In the genomic region with DNA sequence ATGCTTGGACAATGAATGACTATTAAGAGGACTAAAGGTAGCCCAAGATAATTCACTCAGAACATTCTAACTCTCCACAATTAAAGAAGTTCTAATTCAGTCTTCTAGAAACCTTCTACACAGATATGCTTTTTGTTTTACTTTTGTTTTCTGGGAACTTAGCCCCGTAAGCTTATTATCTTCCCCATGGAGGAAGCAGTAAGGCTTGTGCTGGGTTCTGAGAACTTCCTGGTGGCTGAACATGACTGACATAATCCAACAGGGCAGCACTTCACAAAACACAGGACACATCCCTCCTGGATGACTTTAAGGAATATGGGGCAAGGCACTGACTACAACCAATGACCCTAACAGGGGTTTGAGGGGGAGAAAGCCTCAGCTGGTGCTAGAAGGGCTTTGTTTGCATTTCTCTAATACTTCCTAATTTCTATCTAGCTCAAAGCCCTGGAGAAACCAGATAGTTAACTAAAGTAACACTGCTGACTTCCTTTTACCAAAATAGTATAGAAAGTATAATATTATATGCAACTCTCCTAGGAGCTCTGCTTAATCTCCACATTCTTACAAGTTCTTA, we compare ENCODE assay signal across 13 mouse cellular contexts. TPM values are rescaled to one million over a fixed set of nuclear protein-coding genes. Genes with fewer than 3 reads are reported as not detected.
DNase-seq lines count a peak whose midpoint lies in the region; ATAC-seq and TF ChIP-seq lines count a peak whose summit lies in the region.
"Had no signal": no experiment of that assay in that cellular context is flagged by ENCODE, and none has a peak within 500 bp of the region (broad histone marks: within the 10 kb centered on the region; RNA-seq: fewer than 3 reads in every experiment).

No protein-coding gene starts in this region.

- DNase-seq in lung, postnatal 0 days (ENCODE audit: low spot score) = peak; percentile 22
- no peak for DNase-seq in lung, postnatal 14 days
- DNase-seq in embryonic facial prominence, embryonic 10.5 days (ENCODE audit: low spot score) = no peak
- DNase-seq in urinary bladder, adult 2 months (ENCODE audit: low spot score) = no peak
- no peak for DNase-seq in cerebellum, adult 9-10 months
- DNase-seq: adrenal gland, adult 2 months; cerebellum, adult 11-12 months; heart, adult 18-20 months had no signal

- 41% methylated on average over 1 of the region's 1 CpGs for WGBS in lung, postnatal 0 days
- 21% methylated on average over 1 of the region's 1 CpGs for WGBS in liver, embryonic 15.5 days (ENCODE audit: insufficient replicate concordance)
- WGBS in embryonic facial prominence, embryonic 10.5 days = 85% methylated on average over 1 of the region's 1 CpGs

- no peak for TF ChIP-seq CTCF in lung, postnatal 0 days (IDR thresholded peaks at IDR 0.05)

- ATAC-seq in lung, postnatal 0 days = no peak
- no peak for ATAC-seq in liver, embryonic 15.5 days (ENCODE audit: insufficient read depth)
- ATAC-seq: forebrain, embryonic 16.5 days had no signal

- no peaks in the 10 kb centered on the region for H3K36me3 ChIP-seq in lung, postnatal 0 days (ENCODE audit: insufficient read depth, low read length)
- H3K36me3 ChIP-seq in liver, embryonic 15.5 days (replicated peaks) = no peaks in the 10 kb centered on the region
- peaks cover 3% of the 10 kb centered on the region for H3K36me3 ChIP-seq in embryonic facial prominence, embryonic 10.5 days (replicated peaks)
- H3K36me3 ChIP-seq: embryonic facial prominence, embryonic 12.5 days had no signal

- H3K27ac ChIP-seq in lung, postnatal 0 days (ENCODE audit: low read length) = peak overlapping the region; percentile 26; the same call in 1 of the 2 replicates
- H3K27ac ChIP-seq in brown adipose tissue, adult 24 weeks (replicated peaks; ENCODE audit: low read depth, low read length) = peak overlapping the region; percentile 75
- peak overlapping the region; percentile 80 for H3K27ac ChIP-seq in liver, embryonic 15.5 days (replicated peaks)
- H3K27ac ChIP-seq in embryonic facial prominence, embryonic 10.5 days (replicated peaks) = no peak overlapping the region
- H3K27ac ChIP-seq: embryonic facial prominence, embryonic 12.5 days had no signal

- H3K4me2 ChIP-seq in lung, postnatal 0 days (replicated peaks; ENCODE audit: low read depth, low read length) = no peak overlapping the region
- H3K4me2 ChIP-seq in liver, embryonic 15.5 days = peak overlapping the region; percentile 45
- H3K4me2 ChIP-seq: embryonic facial prominence, embryonic 12.5 days had no signal

- TF ChIP-seq EP300 in lung, postnatal 0 days (IDR thresholded peaks at IDR 0.05) = no peak

- H3K9me3 ChIP-seq in lung, postnatal 0 days (ENCODE audit: low read length) = no peaks in the 10 kb centered on the region
- no peaks in the 10 kb centered on the region for H3K9me3 ChIP-seq in liver, embryonic 15.5 days (replicated peaks)
- no peaks in the 10 kb centered on the region for H3K9me3 ChIP-seq in embryonic facial prominence, embryonic 10.5 days
- H3K9me3 ChIP-seq: embryonic facial prominence, embryonic 12.5 days had no signal

- no peaks in the 10 kb centered on the region for H3K27me3 ChIP-seq in lung, postnatal 0 days (replicated peaks; ENCODE audit: insufficient read depth, low read length)
- no peaks in the 10 kb centered on the region for H3K27me3 ChIP-seq in liver, embryonic 15.5 days
- H3K27me3 ChIP-seq in embryonic facial prominence, embryonic 10.5 days (replicated peaks; ENCODE audit: low read depth, poor library complexity, severe bottlenecking) = no peaks in the 10 kb centered on the region
- H3K27me3 ChIP-seq: embryonic facial prominence, embryonic 12.5 days had no signal

- H3K9ac ChIP-seq in lung, postnatal 0 days (replicated peaks; ENCODE audit: low read depth) = no peak overlapping the region
- no peak overlapping the region for H3K9ac ChIP-seq in liver, embryonic 15.5 days
- H3K9ac ChIP-seq: embryonic facial prominence, embryonic 12.5 days had no signal

- H3K4me3 ChIP-seq in lung, postnatal 0 days (ENCODE audit: low read depth, low read length) = no peak overlapping the region
- H3K4me3 ChIP-seq in brown adipose tissue, adult 24 weeks (ENCODE audit: insufficient read depth, low read depth, low read length) = no peak overlapping the region
- no peak overlapping the region for H3K4me3 ChIP-seq in liver, embryonic 15.5 days (replicated peaks)
- H3K4me3 ChIP-seq in embryonic facial prominence, embryonic 10.5 days = no peak overlapping the region
- H3K4me3 ChIP-seq: embryonic facial prominence, embryonic 12.5 days; myocyte had no signal

- peaks cover 21% of the 10 kb centered on the region; the same call in 1 of the 2 replicates for H3K4me1 ChIP-seq in lung, postnatal 0 days (ENCODE audit: insufficient read depth, low read depth, low read length)
- peaks cover 28% of the 10 kb centered on the region for H3K4me1 ChIP-seq in brown adipose tissue, adult 24 weeks (ENCODE audit: control insufficient read depth, insufficient read depth, insufficient read length, low read length)
- peaks cover 59% of the 10 kb centered on the region for H3K4me1 ChIP-seq in liver, embryonic 15.5 days (replicated peaks)
- H3K4me1 ChIP-seq in embryonic facial prominence, embryonic 10.5 days = peaks cover 31% of the 10 kb centered on the region

RNA-seq across cellular contexts. Expression of a gene that starts 26.6 kb away (rescaled TPM):
- 58.9 and 60.6 TPM in 2 replicates for polyA plus RNA-seq in lung, postnatal 0 days (2015; fragmentation: Nextera tagmentation; extraction: Ambion mirVana)
- polyA plus RNA-seq in brown adipose tissue, adult 24 weeks (2012; ENCODE audit: insufficient read depth, insufficient read length, missing spikeins) = 70.3 and 114 TPM in 2 replicates
- 36.1 and 38.6 TPM in 2 replicates for polyA plus RNA-seq in liver, embryonic 15.5 days (2015; fragmentation: Nextera tagmentation; extraction: Ambion mirVana)
- 123 and 126 TPM in 2 replicates for polyA plus RNA-seq in embryonic facial prominence, embryonic 10.5 days (2016; fragmentation: Nextera tagmentation; extraction: Ambion mirVana)
- polyA plus RNA-seq in urinary bladder, adult 2 months (2012; rRNA removed) = 107 and 120 TPM in 2 replicates

RNA-seq across cellular contexts. Expression of a gene that starts 48.2 kb away (rescaled TPM):
- polyA plus RNA-seq in lung, postnatal 0 days (2015; fragmentation: Nextera tagmentation; extraction: Ambion mirVana) = 18.8 and 21.3 TPM in 2 replicates
- 20.5 and 34.1 TPM in 2 replicates for polyA plus RNA-seq in brown adipose tissue, adult 24 weeks (2012; ENCODE audit: insufficient read depth, insufficient read length, missing spikeins)
- 8.4 and 8.6 TPM in 2 replicates for polyA plus RNA-seq in liver, embryonic 15.5 days (2015; fragmentation: Nextera tagmentation; extraction: Ambion mirVana)
- 27.5 and 30.7 TPM in 2 replicates for polyA plus RNA-seq in embryonic facial prominence, embryonic 10.5 days (2016; fragmentation: Nextera tagmentation; extraction: Ambion mirVana)
- polyA plus RNA-seq in urinary bladder, adult 2 months (2012; rRNA removed) = 22.5 and 24.3 TPM in 2 replicates

RNA-seq across cellular contexts. Expression of a gene that starts 57.5 kb away (rescaled TPM):
- 0.46 and 0.58 TPM in 2 replicates for polyA plus RNA-seq in lung, postnatal 0 days (2015; fragmentation: Nextera tagmentation; extraction: Ambion mirVana)
- polyA plus RNA-seq in brown adipose tissue, adult 24 weeks (2012; ENCODE audit: insufficient read depth, insufficient read length, missing spikeins) = not detected in 2 replicates
- 8.3 and 11.3 TPM in 2 replicates for polyA plus RNA-seq in liver, embryonic 15.5 days (2015; fragmentation: Nextera tagmentation; extraction: Ambion mirVana)
- polyA plus RNA-seq in embryonic facial prominence, embryonic 10.5 days (2016; fragmentation: Nextera tagmentation; extraction: Ambion mirVana) = 0.21 and 0.29 TPM in 2 replicates
- polyA plus RNA-seq in urinary bladder, adult 2 months (2012; rRNA removed) = 0.07 and 0.17 TPM in 2 replicates
